Mouse (Mus musculus): ENCODE results near the gene Rbm4b.

- TF ChIP-seq GATA1 (IDR thresholded peaks at IDR 0.05; ENCODE audit: low read depth, low read length) (no peak), CTCF (IDR thresholded peaks at IDR 0.05 in 2 of 3, conservative IDR thresholded peaks at IDR 0.05 in 1 of 3; ENCODE audit: control insufficient read depth in 1 of 3, insufficient read depth in 1 of 3, low read depth in 2 of 3, low read length in 3 of 3, poor library complexity in 1 of 3, severe bottlenecking in 1 of 3) (no peak), ZC3H11A (IDR thresholded peaks at IDR 0.05; ENCODE audit: low read depth, low read length) (no peak), POLR2AphosphoS2 (IDR thresholded peaks at IDR 0.05; ENCODE audit: low read length) (no peak), GABPA (IDR thresholded peaks at IDR 0.05; ENCODE audit: low read depth, low read length) (no peak), BHLHE40 (IDR thresholded peaks at IDR 0.05; ENCODE audit: borderline replicate concordance, low read depth, low read length) (no peak), MAX (IDR thresholded peaks at IDR 0.05; ENCODE audit: low read length) (no peak)
Measured at GRCm38 (mm10) chr19:4739053-4739452, 17.2 kb upstream of the Rbm4b start.
